Mouse (Mus musculus) left cerebral cortex, postnatal 25 days (tissue): ENCODE results near the gene Cip2a. TPM values are rescaled to one million over a fixed set of nuclear protein-coding genes. Genes with fewer than 3 reads are reported as not detected.

Source experiments
- DNase-seq, 2 experiments: peaks; one replicate each; pipeline ENCODE4 v3.0.0; 2022; ENCODE audit warnings: low spot score in 2 of 2, mixed read lengths in 1 of 2
- intact Hi-C: fragments of 180-260 bp; cut with DNase I; formaldehyde crosslinking; loops from one replicate; pipeline ENCODE4 v1.15.1; 2025
- total RNA-seq, 2 experiments: library from RNA; stranded (reverse); gene quantifications; 2 replicates each; pipeline ENCODE4 v1.2.3; 2021

The Cip2a gene
- 1 to 10 TPM; 2.2 to 2.8 TPM for total RNA-seq

DNA sequence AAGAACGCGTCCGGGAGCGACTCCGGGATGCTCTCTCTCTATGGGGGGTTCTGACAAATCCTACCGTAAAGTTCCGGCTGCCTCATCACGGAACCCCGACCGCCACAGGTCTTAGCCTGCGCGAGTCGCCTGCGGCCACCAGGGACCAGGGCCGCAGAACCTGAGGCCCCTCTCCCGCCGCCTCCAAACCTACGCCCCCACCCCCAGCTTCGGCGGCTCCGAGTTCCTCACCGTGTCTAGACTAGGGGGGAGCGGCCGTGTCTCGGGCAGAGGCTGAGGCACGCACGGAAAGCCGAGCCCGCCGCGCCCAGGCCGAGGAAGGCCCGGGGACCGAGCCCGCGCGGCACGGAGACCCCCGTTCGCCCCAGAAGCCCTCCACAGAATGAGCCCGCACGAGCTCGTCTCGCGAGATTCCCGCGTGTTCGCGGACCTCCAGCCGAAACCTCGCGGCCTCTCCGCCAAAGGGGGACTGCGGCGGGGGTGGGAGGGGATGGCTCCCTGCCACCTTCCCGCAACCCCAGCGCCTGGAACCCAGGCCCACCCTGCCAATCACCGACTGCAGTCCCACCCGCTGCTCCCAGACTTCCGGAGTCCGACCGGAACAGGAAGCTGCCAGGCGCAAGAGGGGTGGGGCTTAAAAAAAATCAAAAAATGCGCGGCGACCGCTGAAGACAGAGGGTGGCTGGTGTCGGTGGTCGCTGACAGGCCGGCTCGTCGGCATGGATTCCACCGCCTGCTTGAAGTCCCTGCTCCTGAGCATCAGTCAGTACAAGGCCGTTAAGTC, at the start of gene Cip2a, which contains the start of gene Dzip3:
Gene Cip2a, plus strand, starts transcription at position 627 of the 784 bp plus-strand sequence.
Gene Dzip3, minus strand, starts transcription at position 607 of the 784 bp plus-strand sequence.
- intact Hi-C loops, result no loop called here
- DNase-seq, result peak; percentile 89 to 92

GRCm38 (mm10) chr16:48972996-48973395, 21.0 kb upstream of the Cip2a start:
- DNase-seq, result no peak
- intact Hi-C loops, result no loop called here

- intact Hi-C loops, result no loop called here
- DNase-seq, result no peak
Observed at GRCm38 (mm10) chr16:48973548-48973947, 20.4 kb upstream of the Cip2a start.

GRCm38 (mm10) chr16:48979965-48980364, 14.0 kb upstream of the Cip2a start:
- intact Hi-C loops, result no loop called here

DNA sequence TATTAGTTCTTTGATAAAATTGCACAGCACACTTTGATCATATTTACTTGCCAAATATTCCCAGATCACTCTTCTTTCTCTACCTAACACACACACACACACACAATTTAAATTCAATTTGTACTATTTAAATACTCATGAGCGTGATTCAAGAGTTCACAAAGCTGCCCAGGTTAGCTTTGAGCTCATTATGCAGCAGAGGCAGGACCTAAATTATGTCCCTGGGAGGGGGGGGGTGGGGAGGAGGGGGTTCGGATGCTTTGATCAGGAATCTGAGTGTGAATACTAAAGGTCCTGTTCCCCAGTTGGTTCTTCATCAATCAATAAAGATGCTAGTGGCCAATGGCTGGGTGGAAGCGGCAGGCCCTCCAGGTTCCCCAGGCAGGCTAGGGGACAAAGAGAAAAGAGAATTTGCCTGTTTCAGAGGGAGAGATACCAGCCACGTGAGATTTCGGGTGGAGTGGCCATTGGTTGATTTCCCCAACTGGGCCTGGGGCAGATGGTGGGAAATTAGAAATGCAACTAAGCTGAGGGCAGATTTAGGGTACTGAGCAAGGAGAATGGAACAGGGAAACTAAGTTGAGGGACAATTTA, 8.9 kb upstream of the Cip2a start:
- DNase-seq, result no peak
- intact Hi-C loops, result no loop called here

More at GRCm38 (mm10) chr16:48979965-48980364, 14.0 kb upstream of the Cip2a start:
- DNase-seq, result no peak

DNA sequence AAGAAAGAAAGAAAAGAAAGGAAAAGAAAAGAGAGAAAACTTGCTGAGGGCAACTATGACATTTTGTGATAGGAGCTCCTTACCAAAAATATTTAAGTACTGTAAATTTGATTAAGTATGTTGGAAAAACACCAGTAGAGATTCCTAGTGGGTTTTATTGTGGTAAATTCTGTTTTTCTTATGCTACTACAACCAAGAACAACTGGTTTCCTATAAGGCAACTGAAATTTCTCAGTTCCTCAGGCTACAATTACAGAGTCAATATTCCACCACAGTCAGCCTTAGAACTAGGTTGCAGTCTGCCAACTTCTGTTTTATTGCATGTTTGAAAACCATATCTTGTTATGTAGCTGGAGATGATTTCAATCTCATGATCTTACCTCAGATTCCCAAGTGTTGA, 4.3 kb upstream of the Cip2a start:
- intact Hi-C loops, result no loop called here
- DNase-seq, result no peak

DNA sequence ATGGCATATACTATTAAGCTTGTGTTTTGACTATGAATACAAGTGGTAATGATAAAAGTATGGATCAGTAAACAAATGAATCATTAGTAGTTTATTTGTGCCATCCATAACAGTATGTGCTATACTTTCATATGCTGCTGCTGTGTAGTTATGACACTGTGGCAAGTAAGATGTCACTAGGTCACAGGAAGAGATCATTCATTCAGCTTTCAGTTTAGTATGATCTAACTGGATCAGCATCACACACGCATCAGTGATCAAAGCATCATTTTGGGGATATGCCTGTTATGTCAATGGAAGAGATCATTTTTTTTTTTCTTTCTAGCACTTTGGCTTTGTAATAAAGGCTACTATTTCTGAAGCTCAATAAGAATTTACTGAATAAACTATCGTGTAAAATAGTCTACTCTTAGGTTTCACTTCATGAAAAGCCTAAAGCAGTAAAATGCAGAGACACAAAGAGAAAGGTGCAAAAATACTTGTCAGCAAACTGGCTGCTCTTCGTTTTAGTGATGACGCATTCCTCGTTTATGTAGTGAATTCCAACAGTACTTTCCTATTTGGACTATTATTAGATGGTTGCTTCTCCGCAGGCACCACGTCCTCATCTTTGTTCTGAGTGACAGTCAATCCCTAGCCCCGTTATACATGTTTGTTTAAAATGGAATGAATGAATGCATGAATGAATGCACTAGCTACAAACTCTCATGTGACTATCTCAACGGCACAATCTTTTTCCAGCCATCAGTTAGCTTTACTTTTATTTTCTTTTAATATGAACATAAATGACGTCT, 1.4 kb upstream of the Cip2a start:
- intact Hi-C loops, result no loop called here
- peak; percentile 14 to 42 for DNase-seq

- intact Hi-C loops, result no loop called here
Observed at GRCm38 (mm10) chr16:48993231-48993558, 790 bp upstream of the Cip2a start.

GRCm38 (mm10) chr16:48994343-48994693, 333 bp downstream of the Cip2a start:
- no peak for DNase-seq
- intact Hi-C loops, result no loop called here

More at GRCm38 (mm10) chr16:48993231-48993558, 790 bp upstream of the Cip2a start:
- no peak for DNase-seq

- DNase-seq, result peak; percentile 23 to 61
- intact Hi-C loops, result no loop called here
Observed at GRCm38 (mm10) chr16:49004151-49004550, 10.2 kb downstream of the Cip2a start.

GRCm38 (mm10) chr16:49016620-49017332, 22.8 kb downstream of the Cip2a start:
- intact Hi-C loops, result loop anchor here (10.0 kb wide), 1 partner anchor 148 kb away; no protein-coding TSS in a partner anchor

DNA sequence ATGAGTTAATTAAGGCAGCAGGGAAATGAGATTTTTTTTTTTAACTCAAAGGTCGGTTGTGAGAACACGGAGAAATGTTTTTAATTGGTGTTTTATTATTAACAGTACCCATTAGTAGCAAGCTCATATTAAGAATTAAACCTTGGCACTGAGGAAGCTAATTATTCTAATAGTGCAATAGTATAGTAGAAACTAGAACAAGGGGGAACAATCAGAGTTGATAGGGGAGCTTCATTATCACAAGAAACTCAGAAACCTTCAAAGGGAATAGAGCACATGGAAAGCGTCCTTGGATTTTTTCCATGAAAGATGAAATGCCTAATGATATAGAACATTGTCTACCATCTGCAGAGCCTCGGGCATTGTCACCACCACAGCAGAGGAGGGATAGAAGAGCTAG, 41.9 kb downstream of the Cip2a start:
- intact Hi-C loops, result no loop called here
- no peak for DNase-seq

More at GRCm38 (mm10) chr16:49016620-49017332, 22.8 kb downstream of the Cip2a start:
- DNase-seq, result peak in 1 of 2 experiments; percentile 64

- DNase-seq, result peak in 1 of 2 experiments; percentile 77
- intact Hi-C loops, result no loop called here
Observed at GRCm38 (mm10) chr16:49037771-49038170, 43.8 kb downstream of the Cip2a start.

DNA sequence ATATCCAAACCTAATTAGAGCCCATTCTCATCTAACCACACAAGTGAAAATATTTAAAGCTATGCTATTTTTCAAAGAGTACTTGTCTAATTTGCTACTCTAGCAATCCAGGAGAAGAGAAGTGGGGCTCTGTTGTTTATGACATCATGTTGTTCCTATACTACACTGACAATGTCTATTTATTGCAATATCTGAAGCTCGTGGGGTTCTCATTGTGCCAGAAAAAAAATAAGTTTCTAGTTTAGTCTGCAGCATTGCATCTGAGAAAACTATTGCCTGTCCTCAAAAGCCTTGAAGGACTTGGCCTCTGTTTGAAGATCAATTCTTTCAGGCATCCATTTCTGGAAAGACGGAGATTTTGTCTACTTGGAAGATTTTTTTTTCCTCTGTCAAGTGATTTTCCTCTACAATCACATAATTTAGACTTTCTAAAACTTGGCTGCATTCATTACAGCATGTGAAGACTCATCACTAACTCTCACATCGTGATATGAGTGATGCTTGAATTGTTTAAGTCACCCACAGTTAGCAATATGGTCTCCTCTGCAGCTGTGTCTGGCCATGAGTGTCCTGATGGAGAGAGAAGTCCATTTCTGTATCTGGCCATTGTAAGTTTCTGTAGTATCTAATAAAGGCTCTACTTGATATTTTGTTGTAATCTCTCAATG, 46.7 kb downstream of the Cip2a start:
- DNase-seq, result peak in 1 of 2 experiments; percentile 33
- intact Hi-C loops, result no loop called here

GRCm38 (mm10) chr16:49049214-49049613, 55.2 kb downstream of the Cip2a start:
- intact Hi-C loops, result no loop called here
- no peak for DNase-seq

DNA sequence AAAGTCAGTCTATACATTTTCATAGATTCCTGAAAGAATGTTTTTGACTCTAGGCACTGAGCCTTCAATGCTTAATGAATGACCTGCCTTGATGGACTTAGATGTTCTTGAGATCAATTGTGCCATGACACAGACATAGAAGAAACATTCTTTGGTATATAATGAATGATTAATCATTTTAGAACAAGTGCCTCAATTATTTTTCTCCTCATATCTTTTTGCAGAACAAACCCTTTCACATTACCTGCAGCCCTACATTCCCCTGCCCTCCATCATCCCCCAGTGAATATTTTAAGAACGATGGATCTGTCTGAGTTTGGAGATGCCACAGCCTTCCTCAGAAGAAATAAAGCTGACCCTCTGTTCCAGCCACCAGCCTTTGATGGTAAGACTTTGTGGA, 63.2 kb downstream of the Cip2a start, which contains the start of gene Myh15:
Gene Myh15, plus strand, starts transcription at position 301 of the 400 bp plus-strand sequence.
- DNase-seq, result no peak
- intact Hi-C loops, result no loop called here
